Mouse (Mus musculus) neural tube, embryonic 14.5 days (tissue): ENCODE data around the gene Gm7534. TPM values are rescaled to one million over a fixed set of nuclear protein-coding genes. Genes with fewer than 3 reads are reported as not detected.
"Not testable (repeated sequence)": the region's sequence is repeated elsewhere in the genome, so short reads cannot be mapped to it uniquely, and the experiment has no call there.

Source experiments
- ATAC-seq: fragments of 200-750 bp; cut with Nextera tagmentation; 2 replicates; pipeline ENCODE4 v1.8.0; 2017; ENCODE audit warnings: low read depth, mild to moderate bottlenecking, moderate TSS enrichment, moderate library complexity
- H3K27ac ChIP-seq: fragments of 300-500 bp; sonication (generic); 2 replicates; pipeline ENCODE4 v1.5.1; 2014; ENCODE audit warnings: low read depth, mild to moderate bottlenecking, control low read depth, low read length, moderate library complexity, mixed read lengths
- H3K27me3 ChIP-seq: fragments of 300-500 bp; sonication (generic); 2 replicates; pipeline ENCODE4 v1.6.1; 2014; ENCODE audit warnings: low read length; ENCODE audit not compliant: control insufficient read depth, insufficient read depth
- H3K36me3 ChIP-seq: fragments of 300-500 bp; sonication (generic); 2 replicates; pipeline ENCODE4 v1.6.1; 2014; ENCODE audit warnings: low read length, mixed read lengths; ENCODE audit not compliant: control insufficient read depth, insufficient read depth
- H3K4me1 ChIP-seq: fragments of 300-500 bp; sonication (generic); 2 replicates; pipeline ENCODE4 v1.6.1; 2014; ENCODE audit warnings: low read length; ENCODE audit not compliant: control insufficient read depth, insufficient read depth
- H3K4me2 ChIP-seq: fragments of 300-500 bp; sonication (generic); 2 replicates; pipeline ENCODE4 v1.6.1; 2014; ENCODE audit warnings: mild to moderate bottlenecking, low read depth, low read length, control low read depth
- H3K4me3 ChIP-seq: fragments of 300-500 bp; sonication (generic); 2 replicates; pipeline ENCODE4 v1.5.1; 2014; ENCODE audit warnings: low read depth, low read length, control low read depth, mixed read lengths
- H3K9ac ChIP-seq: fragments of 300-500 bp; sonication (generic); replicated peaks from 2 replicates; pipeline ENCODE4 v1.6.1; 2014; ENCODE audit warnings: low read depth, mild to moderate bottlenecking, control low read depth, low read length, mixed read lengths
- H3K9me3 ChIP-seq: fragments of 300-500 bp; sonication (generic); 2 replicates; pipeline ENCODE4 v1.6.1; 2016; ENCODE audit warnings: low read length; ENCODE audit not compliant: control insufficient read depth
- WGBS: fragments of 180-500 bp; shearing (Covaris S2); extraction: QIAGEN DNeasy Blood & Tissue Kit; methylation state at CpG from one replicate; pipeline ENCODE4 v1.1.7; 2014; 5-methylcytosine and 5-hydroxymethylcytosine counted together
- polyA plus RNA-seq: library from polyadenylated mRNA; unstranded; fragments of >200 nt; fragmentation: Nextera tagmentation; extraction: Ambion mirVana; gene quantifications from 2 replicates; pipeline ENCODE4 v1.2.1, GENCODE M21; 2014

The Gm7534 gene
- polyA plus RNA-seq, 1 experiment from 2014 or later, result not detected

GRCm38 (mm10) chr4:134155961-134156465, 46.8 kb downstream of the Gm7534 start:
- Histone ChIP-seq H3K27ac (no peak overlapping the region), H3K4me1 (no peaks in the 10 kb centered on the region), H3K4me3 (no peak overlapping the region), H3K27me3 (no peaks in the 10 kb centered on the region), H3K9ac (no peak overlapping the region), H3K9me3 (no peaks in the 10 kb centered on the region), H3K4me2 (no peak overlapping the region), H3K36me3 (0 out of 2 replicates have a peak, but pooled peaks cover 2% of the 10 kb centered on the region)
- ATAC-seq, result no peak
- 94% methylated on average over 10 of the region's 10 CpGs for whole genome bisulfite sequencing

- Histone ChIP-seq H3K9me3 (no peaks in the 10 kb centered on the region), H3K9ac (no peak overlapping the region), H3K36me3 (0 out of 2 replicates have a peak, but pooled peaks cover 5% of the 10 kb centered on the region), H3K27me3 (no peaks in the 10 kb centered on the region), H3K4me1 (no peaks in the 10 kb centered on the region), H3K4me3 (no peak overlapping the region), H3K27ac (no peak overlapping the region), H3K4me2 (no peak overlapping the region)
- ATAC-seq, result no peak
- 91% methylated on average over 6 of the region's 6 CpGs for WGBS
Observed at GRCm38 (mm10) chr4:134155531-134155930, 47.3 kb downstream of the Gm7534 start.

GRCm38 (mm10) chr4:134154354-134154753, 48.5 kb downstream of the Gm7534 start:
- ATAC-seq, result no peak
- Histone ChIP-seq H3K27ac (no peak overlapping the region), H3K36me3 (0 out of 2 replicates have a peak, but pooled peaks cover 5% of the 10 kb centered on the region), H3K9me3 (no peaks in the 10 kb centered on the region), H3K4me1 (no peaks in the 10 kb centered on the region), H3K4me2 (no peak overlapping the region), H3K4me3 (no peak overlapping the region), H3K27me3 (no peaks in the 10 kb centered on the region), H3K9ac (no peak overlapping the region)
- 96% methylated on average over 3 of the region's 3 CpGs for WGBS

- Histone ChIP-seq H3K27ac (no peak overlapping the region), H3K4me3 (no peak overlapping the region), H3K4me1 (no peaks in the 10 kb centered on the region), H3K9me3 (no peaks in the 10 kb centered on the region), H3K4me2 (no peak overlapping the region), H3K27me3 (no peaks in the 10 kb centered on the region), H3K36me3 (0 out of 2 replicates have a peak, but pooled peaks cover 5% of the 10 kb centered on the region), H3K9ac (no peak overlapping the region)
- 100% methylated on average over 3 of the region's 3 CpGs for WGBS
- ATAC-seq, result no peak
Observed at GRCm38 (mm10) chr4:134153656-134154055, 49.1 kb downstream of the Gm7534 start.

GRCm38 (mm10) chr4:134152112-134152511, 50.7 kb downstream of the Gm7534 start:
- no peaks in the 10 kb centered on the region for H3K27me3 ChIP-seq
- H3K4me3 ChIP-seq, result no peak overlapping the region
- no peak overlapping the region for H3K27ac ChIP-seq
- no peaks in the 10 kb centered on the region for H3K4me1 ChIP-seq
- WGBS, result 94% methylated on average over 3 of the region's 3 CpGs
- no peak overlapping the region for H3K9ac ChIP-seq
- no peak for ATAC-seq
- H3K4me2 ChIP-seq, result no peak overlapping the region
- H3K9me3 ChIP-seq, result no peaks in the 10 kb centered on the region
- H3K36me3 ChIP-seq, result 0 out of 2 replicates have a peak, but pooled peaks cover 5% of the 10 kb centered on the region

GRCm38 (mm10) chr4:134149389-134149788, 53.4 kb downstream of the Gm7534 start:
- H3K4me3 ChIP-seq, result no peak overlapping the region
- no peaks in the 10 kb centered on the region for H3K9me3 ChIP-seq
- ATAC-seq, result no peak
- H3K27ac ChIP-seq, result no peak overlapping the region
- H3K4me1 ChIP-seq, result no peaks in the 10 kb centered on the region
- WGBS, result 93% methylated on average over 4 of the region's 4 CpGs
- H3K27me3 ChIP-seq, result no peaks in the 10 kb centered on the region
- no peak overlapping the region for H3K9ac ChIP-seq
- H3K36me3 ChIP-seq, result 0 out of 2 replicates have a peak, but pooled peaks cover 5% of the 10 kb centered on the region
- H3K4me2 ChIP-seq, result no peak overlapping the region

- H3K4me3 ChIP-seq, H3K27me3 ChIP-seq, H3K4me2 ChIP-seq, H3K36me3 ChIP-seq, ATAC-seq, H3K9me3 ChIP-seq, H3K27ac ChIP-seq, H3K9ac ChIP-seq, H3K4me1 ChIP-seq: not testable (repeated sequence)
- WGBS, result 94% methylated on average over 5 of the region's 5 CpGs
Observed at GRCm38 (mm10) chr4:134144297-134144696, 58.5 kb downstream of the Gm7534 start.

Other genes with a start within 250 kb of the Gm7534 start
- 1,100 and 1,186 TPM in 2 replicates for gene Hmgn2, start 234.4 kb downstream of the Gm7534 start, polyA plus RNA-seq
- 48.8 and 48.9 TPM in 2 replicates for gene Dhdds, start 202.1 kb downstream of the Gm7534 start, polyA plus RNA-seq
- 0.09 and 0.28 TPM in 2 replicates for gene Lin28a, start 184.2 kb downstream of the Gm7534 start, polyA plus RNA-seq
- gene Zfp683, start 149.2 kb downstream of the Gm7534 start, polyA plus RNA-seq, result not detected in 2 replicates
- 1.6 and 2.9 TPM in 2 replicates for gene Crybg2, start 142.2 kb downstream of the Gm7534 start, polyA plus RNA-seq
- 2.1 and 4.7 TPM in 2 replicates for gene Cd52, start 107.9 kb downstream of the Gm7534 start, polyA plus RNA-seq
- gene Ubxn11, start 100.4 kb downstream of the Gm7534 start, polyA plus RNA-seq, result 21.7 and 26.9 TPM in 2 replicates
- gene Sh3bgrl3, start 74.2 kb downstream of the Gm7534 start, polyA plus RNA-seq, result 395 and 405 TPM in 2 replicates
- gene Cep85, start 15.9 kb downstream of the Gm7534 start, polyA plus RNA-seq, result 14.8 and 18.2 TPM in 2 replicates
- not detected in 2 replicates for gene Catsper4, start 24.4 kb upstream of the Gm7534 start, polyA plus RNA-seq
- gene Cnksr1, start 35.4 kb upstream of the Gm7534 start, polyA plus RNA-seq, result 0.16 TPM in 1 of 2 replicates, not detected in the other
- gene E130218I03Rik, start 40.7 kb upstream of the Gm7534 start, polyA plus RNA-seq, result 0.44 TPM in 1 of 2 replicates, not detected in the other
- gene Zfp593, start 42.6 kb upstream of the Gm7534 start, polyA plus RNA-seq, result 12.4 and 15.6 TPM in 2 replicates
- gene Gm30191, start 43.9 kb upstream of the Gm7534 start, polyA plus RNA-seq, result not detected in 2 replicates
- 13.4 and 15.4 TPM in 2 replicates for gene Grrp1, start 51.1 kb upstream of the Gm7534 start, polyA plus RNA-seq
- 38.5 and 43.9 TPM in 2 replicates for gene Pdik1l, start 84.9 kb upstream of the Gm7534 start, polyA plus RNA-seq
- 0.39 and 0.50 TPM in 2 replicates for gene Trim63, start 112.1 kb upstream of the Gm7534 start, polyA plus RNA-seq
- gene Slc30a2, start 140.2 kb upstream of the Gm7534 start, polyA plus RNA-seq, result 0.10 and 0.16 TPM in 2 replicates
- 0.31 and 0.53 TPM in 2 replicates for gene Extl1, start 180.8 kb upstream of the Gm7534 start, polyA plus RNA-seq
- 7.7 and 7.8 TPM in 2 replicates for gene Pafah2, start 193.3 kb upstream of the Gm7534 start, polyA plus RNA-seq